Mouse (Mus musculus): Measurements from ENCODE around the gene Lrrc34. TPM values are rescaled to one million over a fixed set of nuclear protein-coding genes. Genes with fewer than 3 reads are reported as not detected.

Lrrc34 gene
- polyA plus RNA-seq, 1 experiment from 2014 or later, result 0.88 TPM

DNA sequence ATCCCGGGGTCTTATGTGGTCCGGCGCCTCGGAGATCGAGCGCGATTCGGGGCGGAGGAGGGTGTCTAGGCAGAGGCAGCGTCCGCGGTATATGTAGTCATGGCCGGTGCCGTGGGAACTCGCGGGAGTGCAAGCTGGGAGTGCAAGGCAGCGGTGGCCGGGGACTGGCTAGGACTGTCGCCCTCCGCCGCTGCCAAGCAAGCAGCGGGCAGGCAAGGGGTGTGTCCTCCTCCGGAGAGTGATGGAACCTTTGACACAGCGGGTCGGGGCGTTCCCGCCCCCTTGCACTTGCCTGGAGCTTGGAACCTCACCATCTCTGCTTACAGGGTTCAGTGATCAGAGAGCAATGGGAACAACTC is 45.0 kb downstream of the Lrrc34 start:
- Histone ChIP-seq H3K27me3 (ENCODE audit: control insufficient read depth, insufficient read depth, low read length) (no peaks in the 10 kb centered on the region), H3K4me1 (ENCODE audit: control insufficient read depth, insufficient read depth, low read length) (peaks cover 21% of the 10 kb centered on the region), H3K4me3 (ENCODE audit: low read length) (peak overlapping the region; percentile 99), H3K27ac (ENCODE audit: low read length) (peak overlapping the region; percentile 96), H3K36me3 (ENCODE audit: control insufficient read depth, insufficient read depth) (peaks cover 19% of the 10 kb centered on the region), H3K4me2 (ENCODE audit: low read depth, low read length) (peak overlapping the region; percentile 82), H3K9ac (ENCODE audit: low read length) (peak overlapping the region; percentile 98), H3K9me3 (replicated peaks; ENCODE audit: control insufficient read depth, low read length) (no peaks in the 10 kb centered on the region)
- WGBS, result under 1% methylated on average over 27 of the region's 27 CpGs
- peak; percentile 28 for ATAC-seq (replicated peaks; ENCODE audit: extremely low read depth, insufficient read depth, low FRiP score)

DNA sequence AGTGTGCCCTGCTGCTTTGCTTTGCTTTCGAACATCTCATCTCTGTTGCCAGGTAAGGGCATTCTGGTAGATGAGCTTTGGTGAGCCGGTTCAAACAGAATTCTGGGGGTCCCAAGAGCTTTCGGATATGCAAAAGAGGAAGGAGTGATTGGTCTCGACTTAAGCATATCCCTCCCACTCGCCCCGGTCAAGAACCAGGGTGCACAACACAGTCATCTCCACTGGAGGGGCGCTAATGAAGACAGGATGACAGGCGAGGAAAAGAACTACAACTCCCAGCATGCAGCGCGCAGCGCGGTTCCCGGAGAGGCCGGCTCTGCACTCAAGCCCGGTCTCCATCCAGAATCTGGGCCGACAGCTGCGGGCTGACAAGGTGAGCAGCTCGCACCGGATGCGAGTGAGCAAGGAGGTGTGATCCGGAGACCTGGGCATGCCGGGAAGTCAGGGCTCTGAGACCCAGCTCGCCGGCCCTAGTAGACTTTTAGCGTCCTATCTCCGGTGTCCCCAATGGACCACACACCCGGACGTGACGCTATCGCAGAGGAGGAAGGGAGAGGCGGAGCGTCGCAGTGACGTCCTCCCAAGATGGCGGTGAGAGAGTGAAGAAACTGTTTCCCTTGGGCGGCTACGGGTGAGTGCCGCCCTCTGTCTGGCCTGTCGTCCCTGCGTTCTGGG is 45.5 kb downstream of the Lrrc34 start, which contains the start of gene Mynn:
TSS of gene Mynn (plus strand) at position 1 of the 675 bp plus-strand sequence.
- peak within 1 kb of the TSS; percentile 99 for H3K4me3 ChIP-seq (ENCODE audit: low read length)
- peaks cover 14% of the 10 kb centered on the region for H3K36me3 ChIP-seq (ENCODE audit: control insufficient read depth, insufficient read depth)
- no peaks in the 10 kb centered on the region for H3K27me3 ChIP-seq (ENCODE audit: control insufficient read depth, insufficient read depth, low read length)
- ATAC-seq (replicated peaks; ENCODE audit: extremely low read depth, insufficient read depth, low FRiP score), result peak; percentile 92
- peak within 1 kb of the TSS; percentile 96 for H3K27ac ChIP-seq (ENCODE audit: low read length)
- peak within 1 kb of the TSS; percentile 98 for H3K9ac ChIP-seq (ENCODE audit: low read length)
- peak within 1 kb of the TSS; percentile 88 for H3K4me2 ChIP-seq (ENCODE audit: low read depth, low read length)
- no peaks in the 10 kb centered on the region for H3K9me3 ChIP-seq (replicated peaks; ENCODE audit: control insufficient read depth, low read length)
- WGBS, result under 1% methylated on average over 40 of the region's 40 CpGs
- peaks cover 21% of the 10 kb centered on the region for H3K4me1 ChIP-seq (ENCODE audit: control insufficient read depth, insufficient read depth, low read length)

DNA sequence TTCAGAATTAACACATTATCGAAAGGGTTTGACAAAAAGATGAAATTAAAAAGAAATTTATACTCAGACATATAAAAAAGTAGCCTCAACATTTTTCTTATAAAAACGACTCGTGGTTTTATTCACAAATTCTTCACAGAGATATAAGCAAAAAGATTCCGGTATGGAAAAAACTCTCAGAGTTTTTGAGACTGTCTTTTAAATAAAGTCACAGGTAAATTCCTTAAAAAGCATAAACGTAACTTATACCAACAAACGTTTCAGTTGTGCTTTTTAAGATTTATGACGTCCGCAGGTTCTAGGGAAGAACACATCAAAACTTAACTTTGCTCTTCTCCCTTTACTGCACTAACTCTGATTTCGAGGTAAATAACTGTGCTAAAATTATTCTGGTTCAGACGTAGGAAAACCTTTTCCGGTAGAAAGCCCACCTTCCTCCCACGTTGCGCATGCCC is 46.0 kb downstream of the Lrrc34 start:
- Histone ChIP-seq H3K4me2 (ENCODE audit: low read depth, low read length) (peak overlapping the region; percentile 88), H3K4me1 (ENCODE audit: control insufficient read depth, insufficient read depth, low read length) (peaks cover 21% of the 10 kb centered on the region), H3K4me3 (ENCODE audit: low read length) (peak overlapping the region; percentile 99), H3K27ac (ENCODE audit: low read length) (peak overlapping the region; percentile 96), H3K9me3 (replicated peaks; ENCODE audit: control insufficient read depth, low read length) (no peaks in the 10 kb centered on the region), H3K9ac (ENCODE audit: low read length) (peak overlapping the region; percentile 98), H3K36me3 (ENCODE audit: control insufficient read depth, insufficient read depth) (peaks cover 11% of the 10 kb centered on the region), H3K27me3 (ENCODE audit: control insufficient read depth, insufficient read depth, low read length) (no peaks in the 10 kb centered on the region)
- under 1% methylated on average over 13 of the region's 13 CpGs for WGBS
- no peak for ATAC-seq (replicated peaks; ENCODE audit: extremely low read depth, insufficient read depth, low FRiP score)

DNA sequence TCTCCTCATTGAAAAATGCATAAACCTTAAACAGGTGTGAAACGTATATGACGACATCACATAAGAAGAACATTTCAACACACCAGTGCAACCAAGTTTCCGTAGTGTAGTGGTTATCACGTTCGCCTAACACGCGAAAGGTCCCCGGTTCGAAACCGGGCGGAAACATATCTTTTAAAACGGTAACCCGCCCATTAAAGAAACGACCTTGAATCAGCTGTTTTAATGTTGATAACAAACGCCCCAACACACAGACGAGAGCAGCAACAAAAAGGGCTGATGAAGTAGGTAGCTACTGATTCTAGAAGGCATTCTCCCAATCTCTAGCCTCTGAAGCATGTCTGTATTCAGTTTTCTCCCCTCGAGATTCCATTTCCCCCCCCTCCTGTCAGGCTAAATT is 46.5 kb downstream of the Lrrc34 start:
- Histone ChIP-seq H3K4me2 (ENCODE audit: low read depth, low read length) (peak overlapping the region; percentile 88), H3K9ac (ENCODE audit: low read length) (peak overlapping the region; percentile 62), H3K36me3 (ENCODE audit: control insufficient read depth, insufficient read depth) (peaks cover 8% of the 10 kb centered on the region), H3K4me3 (ENCODE audit: low read length) (peak overlapping the region; percentile 72), H3K27ac (ENCODE audit: low read length) (peak overlapping the region; percentile 88), H3K4me1 (ENCODE audit: control insufficient read depth, insufficient read depth, low read length) (peaks cover 21% of the 10 kb centered on the region), H3K9me3 (replicated peaks; ENCODE audit: control insufficient read depth, low read length) (no peaks in the 10 kb centered on the region), H3K27me3 (ENCODE audit: control insufficient read depth, insufficient read depth, low read length) (no peaks in the 10 kb centered on the region)
- WGBS, result under 1% methylated on average over 17 of the region's 17 CpGs
- ATAC-seq (replicated peaks; ENCODE audit: extremely low read depth, insufficient read depth, low FRiP score), result peak; percentile 40

DNA sequence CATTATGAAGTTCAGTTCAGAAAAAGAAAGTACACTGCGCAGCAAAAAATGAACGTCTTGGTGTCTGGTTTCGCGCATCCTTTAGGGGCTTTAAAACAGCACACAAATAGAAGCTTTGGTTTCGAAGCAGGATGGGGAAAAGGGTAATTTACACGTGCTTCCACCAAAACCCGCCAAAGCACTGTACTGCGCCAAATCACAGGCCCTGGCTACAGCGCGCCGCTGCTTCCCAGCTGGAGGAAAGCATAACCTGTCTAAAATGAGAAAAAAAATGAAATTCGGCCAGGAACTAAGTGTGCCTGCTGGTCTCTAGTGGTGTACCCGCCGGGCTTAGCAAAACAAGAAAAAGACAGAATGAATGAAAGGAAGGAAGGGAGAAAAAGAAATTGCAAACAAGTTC is 47.0 kb downstream of the Lrrc34 start:
- peaks cover 5% of the 10 kb centered on the region for H3K36me3 ChIP-seq (ENCODE audit: control insufficient read depth, insufficient read depth)
- H3K4me3 ChIP-seq (ENCODE audit: low read length), result peak overlapping the region; percentile 72
- ATAC-seq (replicated peaks; ENCODE audit: extremely low read depth, insufficient read depth, low FRiP score), result no peak
- no peaks in the 10 kb centered on the region for H3K9me3 ChIP-seq (replicated peaks; ENCODE audit: control insufficient read depth, low read length)
- H3K27me3 ChIP-seq (ENCODE audit: control insufficient read depth, insufficient read depth, low read length), result no peaks in the 10 kb centered on the region
- WGBS, result under 1% methylated on average over 14 of the region's 14 CpGs
- peaks cover 21% of the 10 kb centered on the region for H3K4me1 ChIP-seq (ENCODE audit: control insufficient read depth, insufficient read depth, low read length)
- H3K9ac ChIP-seq (ENCODE audit: low read length), result peak overlapping the region; percentile 73
- peak overlapping the region; percentile 88 for H3K4me2 ChIP-seq (ENCODE audit: low read depth, low read length)
- H3K27ac ChIP-seq (ENCODE audit: low read length), result peak overlapping the region; percentile 71

DNA sequence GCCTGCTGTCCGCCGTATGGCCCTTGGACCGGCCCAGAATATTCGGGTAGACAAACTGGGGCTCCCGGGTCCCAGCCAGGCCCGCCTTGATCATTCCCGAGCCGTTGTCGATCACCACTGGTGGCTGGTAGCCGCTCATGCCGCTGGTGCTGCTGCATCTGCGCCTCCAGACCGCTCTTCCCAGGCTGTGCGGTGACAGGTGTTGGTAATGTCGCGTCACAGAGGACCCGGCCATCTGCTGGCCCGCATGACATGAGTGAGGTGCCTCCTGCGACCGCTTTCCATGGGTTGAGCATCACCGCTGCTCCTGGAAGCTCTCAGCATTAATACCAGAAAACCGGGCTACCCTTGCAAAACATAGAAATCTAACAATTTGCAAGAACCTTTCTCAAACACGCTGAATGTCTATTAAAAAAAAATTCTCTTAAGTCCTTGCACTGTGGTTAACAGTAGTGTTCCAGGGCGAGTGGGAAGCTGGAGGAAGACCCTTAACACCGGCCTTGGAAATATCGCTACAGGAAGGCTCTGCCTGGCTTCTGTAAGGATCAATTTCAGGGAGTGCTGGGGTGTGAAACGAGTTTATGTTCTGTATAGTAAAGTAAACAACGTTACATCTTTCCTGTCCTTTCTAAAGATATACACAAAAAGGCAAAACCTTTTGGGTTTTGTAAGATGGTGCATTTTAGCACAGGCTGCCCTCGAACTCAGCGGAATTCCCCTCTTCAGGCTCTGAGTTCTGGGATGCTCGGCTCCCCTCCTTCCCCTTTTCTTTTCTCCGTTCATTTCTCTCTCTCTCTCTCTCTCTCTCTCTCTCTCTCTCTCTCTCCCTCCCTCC is 47.7 kb downstream of the Lrrc34 start, which contains the start of gene Actrt3:
TSS of gene Actrt3 (minus strand) at position 229 of the 835 bp plus-strand sequence.
- no peak for ATAC-seq (replicated peaks; ENCODE audit: extremely low read depth, insufficient read depth, low FRiP score)
- Histone ChIP-seq H3K4me3 (ENCODE audit: low read length) (peak within 1 kb of the TSS; percentile 72), H3K27ac (ENCODE audit: low read length) (peak within 1 kb of the TSS; percentile 71), H3K4me1 (ENCODE audit: control insufficient read depth, insufficient read depth, low read length) (peaks cover 21% of the 10 kb centered on the region), H3K36me3 (ENCODE audit: control insufficient read depth, insufficient read depth) (peaks cover 5% of the 10 kb centered on the region), H3K9me3 (replicated peaks; ENCODE audit: control insufficient read depth, low read length) (no peaks in the 10 kb centered on the region), H3K9ac (ENCODE audit: low read length) (peak within 1 kb of the TSS; percentile 73), H3K27me3 (ENCODE audit: control insufficient read depth, insufficient read depth, low read length) (no peaks in the 10 kb centered on the region), H3K4me2 (ENCODE audit: low read depth, low read length) (peak within 1 kb of the TSS; percentile 88)
- 3% methylated on average over 32 of the region's 32 CpGs for WGBS

DNA sequence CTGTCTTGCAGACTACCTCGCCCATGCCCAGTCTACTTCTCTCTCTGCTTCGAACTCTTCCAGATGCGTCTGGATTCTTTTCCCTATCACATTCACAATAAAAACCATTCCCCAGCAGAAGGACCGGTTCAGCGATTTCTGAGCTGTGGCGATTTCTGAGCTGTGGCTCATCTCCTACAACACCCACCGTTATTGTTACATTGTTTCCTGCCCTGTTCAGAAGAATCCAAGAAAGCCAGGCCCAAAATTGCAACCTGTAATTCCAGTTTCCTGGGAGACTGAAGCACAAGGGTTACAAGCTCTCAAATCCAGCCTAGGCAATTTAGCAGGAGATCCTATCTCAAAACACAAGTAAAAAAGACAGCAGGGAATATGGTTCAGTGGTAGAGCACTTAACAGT is 50.4 kb downstream of the Lrrc34 start:
- ATAC-seq (replicated peaks; ENCODE audit: extremely low read depth, insufficient read depth, low FRiP score), result no peak
- no peaks in the 10 kb centered on the region for H3K36me3 ChIP-seq (ENCODE audit: control insufficient read depth, insufficient read depth)
- WGBS, result 82% methylated on average over 7 of the region's 7 CpGs
- no peaks in the 10 kb centered on the region for H3K9me3 ChIP-seq (replicated peaks; ENCODE audit: control insufficient read depth, low read length)
- no peak overlapping the region for H3K9ac ChIP-seq (ENCODE audit: low read length)
- H3K4me3 ChIP-seq (ENCODE audit: low read length), result no peak overlapping the region
- peaks cover 11% of the 10 kb centered on the region for H3K4me1 ChIP-seq (ENCODE audit: control insufficient read depth, insufficient read depth, low read length)
- H3K4me2 ChIP-seq (ENCODE audit: low read depth, low read length), result no peak overlapping the region
- H3K27me3 ChIP-seq (ENCODE audit: control insufficient read depth, insufficient read depth, low read length), result no peaks in the 10 kb centered on the region
- no peak overlapping the region for H3K27ac ChIP-seq (ENCODE audit: low read length)

DNA sequence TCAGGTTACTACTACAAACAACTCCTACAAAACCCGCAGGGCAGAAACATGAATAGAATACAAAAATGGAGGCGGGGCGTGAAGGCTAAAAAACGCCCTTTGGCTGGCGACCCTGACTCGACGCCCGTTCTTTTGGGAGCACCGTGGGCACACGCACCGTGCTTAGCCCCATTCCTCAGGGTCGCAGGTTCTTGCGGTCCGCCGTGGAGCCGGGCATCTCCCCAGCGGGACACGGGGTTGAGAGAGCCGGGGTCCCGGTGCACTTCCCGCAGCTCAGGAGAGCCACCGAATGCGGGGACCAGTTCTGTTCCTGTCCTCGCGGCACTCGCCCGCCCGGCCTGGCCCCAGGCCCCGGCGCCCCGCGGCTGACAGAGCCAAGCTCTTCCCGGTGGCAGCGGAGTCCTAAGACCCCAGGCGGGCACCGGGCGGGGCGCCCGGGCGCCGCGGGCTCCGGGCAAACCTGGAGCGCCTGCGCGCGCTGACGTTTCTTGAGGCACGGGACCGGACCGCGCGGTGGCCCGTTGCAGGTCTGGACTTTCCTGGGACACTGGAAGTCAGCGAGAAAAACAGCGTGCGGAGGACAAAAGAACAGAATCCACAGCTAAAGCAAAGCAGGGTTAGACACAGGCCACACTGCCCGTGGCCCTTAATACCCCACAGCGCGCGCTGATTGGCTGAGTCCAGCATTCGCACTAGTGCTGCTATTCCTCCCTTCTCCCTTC is 52.4 kb downstream of the Lrrc34 start:
- under 1% methylated on average over 62 of the region's 62 CpGs for WGBS
- Histone ChIP-seq H3K4me1 (ENCODE audit: control insufficient read depth, insufficient read depth, low read length) (peaks cover 11% of the 10 kb centered on the region), H3K27ac (ENCODE audit: low read length) (peak overlapping the region; percentile 48), H3K36me3 (ENCODE audit: control insufficient read depth, insufficient read depth) (no peaks in the 10 kb centered on the region), H3K4me2 (ENCODE audit: low read depth, low read length) (peak overlapping the region; percentile 70), H3K27me3 (ENCODE audit: control insufficient read depth, insufficient read depth, low read length) (no peaks in the 10 kb centered on the region), H3K9ac (ENCODE audit: low read length) (peak overlapping the region; percentile 81), H3K9me3 (replicated peaks; ENCODE audit: control insufficient read depth, low read length) (no peaks in the 10 kb centered on the region), H3K4me3 (ENCODE audit: low read length) (peak overlapping the region; percentile 87)
- ATAC-seq (replicated peaks; ENCODE audit: extremely low read depth, insufficient read depth, low FRiP score), result peak; percentile 63
